Mouse (Mus musculus) heart, postnatal 0 days (tissue): ENCODE data around the gene Lrp2.

Experiments used
- CTCF ChIP-seq: IDR thresholded peaks from 2 replicates; pipeline ENCODE4 v1.5.1; 2016; ENCODE audit warnings: antibody characterized with exemption, control low read depth, low read depth
- EP300 ChIP-seq: IDR thresholded peaks from 2 replicates; pipeline ENCODE4 v1.6.1; 2016; ENCODE audit warnings: antibody characterized with exemption, low read depth

DNA sequence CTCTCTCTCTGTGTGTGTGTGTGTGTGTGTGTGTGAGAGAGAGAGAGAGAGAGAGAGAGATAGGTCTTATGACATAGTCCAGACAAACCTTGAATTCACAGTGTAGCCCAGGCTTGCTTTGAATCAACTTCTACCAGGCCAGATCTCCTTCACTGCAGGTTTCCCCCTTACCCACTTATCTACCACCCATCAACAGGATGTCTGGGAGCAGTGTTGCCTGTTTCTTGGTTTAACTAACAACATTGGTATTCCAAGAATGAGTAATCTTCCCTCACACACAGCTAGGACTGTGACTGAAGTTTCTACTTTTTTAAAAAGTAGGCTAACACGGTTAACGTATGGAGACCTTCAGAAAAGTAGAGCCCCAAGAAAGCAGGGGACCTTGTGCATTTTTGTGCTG, 209.1 kb downstream of the Lrp2 start:
- TF ChIP-seq CTCF (no peak), EP300 (no peak)
